Mouse (Mus musculus) MEL (cell line): ENCODE results near the gene Ifi208.

Experiments used
- BHLHE40 ChIP-seq: IDR thresholded peaks from 2 replicates; pipeline ENCODE4 v1.6.1; 2012; ENCODE audit warnings: low read depth, mild to moderate bottlenecking, inconsistent platforms, low read length, improper control_type of control experiment, borderline replicate concordance
- CTCF ChIP-seq, 3 experiments: IDR thresholded peaks in 2 of 3; conservative IDR thresholded peaks in 1 of 3; 2 replicates each; pipeline ENCODE4 v1.5.1; 2011 to 2012; ENCODE audit warnings: low read length in 3 of 3, low read depth in 2 of 3, mild to moderate bottlenecking in 2 of 3, improper control_type of control experiment in 1 of 3, inconsistent platforms in 1 of 3, mixed read lengths in 1 of 3, moderate library complexity in 1 of 3; ENCODE audit not compliant: control insufficient read depth in 1 of 3, insufficient read depth in 1 of 3, poor library complexity in 1 of 3, severe bottlenecking in 1 of 3
- EP300 ChIP-seq, 2 experiments: IDR thresholded peaks; 2 replicates each; pipeline ENCODE4 v1.6.1; 2011; ENCODE audit warnings: improper control_type of control experiment in 2 of 2, low read length in 2 of 2, low read depth in 1 of 2, mild to moderate bottlenecking in 1 of 2
- KAT2A ChIP-seq: conservative IDR thresholded peaks from 2 replicates; pipeline ENCODE4 v1.6.1; 2012; ENCODE audit warnings: low read depth, low read length, improper control_type of control experiment, inconsistent platforms
- MAFK ChIP-seq: IDR thresholded peaks from 2 replicates; pipeline ENCODE4 v1.6.1; 2011; ENCODE audit warnings: low read depth, mild to moderate bottlenecking, low read length, improper control_type of control experiment, borderline replicate concordance
- MEF2A ChIP-seq: IDR thresholded peaks from 2 replicates; pipeline ENCODE4 v1.6.1; 2014; ENCODE audit warnings: low read depth, mild to moderate bottlenecking, inconsistent platforms, low read length, improper control_type of control experiment; ENCODE audit not compliant: poor library complexity, insufficient replicate concordance, severe bottlenecking; ENCODE audit errors: extremely low read depth
- MYB ChIP-seq: IDR thresholded peaks from 2 replicates; pipeline ENCODE4 v1.6.1; 2011; ENCODE audit warnings: mild to moderate bottlenecking, low read depth, low read length, improper control_type of control experiment
- POLR2A ChIP-seq, 2 experiments: IDR thresholded peaks; 2 replicates each; pipeline ENCODE4 v1.6.1; 2011 to 2012; ENCODE audit warnings: low read length in 2 of 2, mild to moderate bottlenecking in 2 of 2, control low read depth in 1 of 2, improper control_type of control experiment in 1 of 2, low read depth in 1 of 2, moderate library complexity in 1 of 2; ENCODE audit not compliant: control insufficient read depth in 1 of 2, insufficient read depth in 1 of 2, poor library complexity in 1 of 2
- POLR2AphosphoS2 ChIP-seq: IDR thresholded peaks from 2 replicates; pipeline ENCODE4 v1.6.1; 2011; ENCODE audit warnings: low read length, improper control_type of control experiment
- RAD21 ChIP-seq: IDR thresholded peaks from 2 replicates; pipeline ENCODE4 v1.6.1; 2011; ENCODE audit warnings: mild to moderate bottlenecking, low read depth, low read length, improper control_type of control experiment
- USF1 ChIP-seq: IDR thresholded peaks from 2 replicates; pipeline ENCODE4 v1.6.1; 2014; ENCODE audit warnings: low read depth, mild to moderate bottlenecking, inconsistent platforms, low read length, improper control_type of control experiment, moderate library complexity

GRCm38 (mm10) chr1:173733219-173733618 is 59.7 kb downstream of the Ifi208 start:
- no peak for TF ChIP-seq RAD21
- TF ChIP-seq CTCF (IDR thresholded peaks at IDR 0.05 in 2 of 3, conservative IDR thresholded peaks at IDR 0.05 in 1 of 3; ENCODE audit: control insufficient read depth in 1 of 3, insufficient read depth in 1 of 3, low read depth in 2 of 3, low read length in 3 of 3, poor library complexity in 1 of 3, severe bottlenecking in 1 of 3): no peak
- no peak for TF ChIP-seq USF1
- no peak for TF ChIP-seq BHLHE40
- no peak for TF ChIP-seq MEF2A
- TF ChIP-seq MAFK: no peak
- TF ChIP-seq EP300 (IDR thresholded peaks at IDR 0.05; ENCODE audit: low read depth in 1 of 2, low read length in 2 of 2): no peak
- no peak for TF ChIP-seq POLR2AphosphoS2
- no peak for TF ChIP-seq MYB
- no peak for TF ChIP-seq POLR2A (IDR thresholded peaks at IDR 0.05; ENCODE audit: control insufficient read depth in 1 of 2, insufficient read depth in 1 of 2, low read depth in 1 of 2, low read length in 2 of 2, poor library complexity in 1 of 2)
- no peak for TF ChIP-seq KAT2A
